Mouse (Mus musculus) midbrain, embryonic 15.5 days (tissue): ENCODE results near the gene Defb45. TPM values are rescaled to one million over a fixed set of nuclear protein-coding genes. Genes with fewer than 3 reads are reported as not detected.

Experiments used
- ATAC-seq: fragments of 200-750 bp; cut with Nextera tagmentation; replicated peaks from 2 replicates; pipeline ENCODE4 v1.8.0; 2017; ENCODE audit warnings: moderate TSS enrichment
- H3K27ac ChIP-seq: fragments of 300-500 bp; sonication (generic); 2 replicates; pipeline ENCODE4 v1.5.1; 2015; ENCODE audit warnings: mild to moderate bottlenecking, inconsistent platforms
- H3K27me3 ChIP-seq: fragments of 300-500 bp; sonication (generic); replicated peaks from 2 replicates; pipeline ENCODE4 v1.6.1; 2015; ENCODE audit warnings: inconsistent platforms
- H3K36me3 ChIP-seq: fragments of 300-500 bp; sonication (generic); replicated peaks from 2 replicates; pipeline ENCODE4 v1.6.1; 2015; ENCODE audit warnings: inconsistent platforms
- H3K4me1 ChIP-seq: fragments of 300-500 bp; sonication (generic); 2 replicates; pipeline ENCODE4 v1.6.1; 2015; ENCODE audit warnings: inconsistent platforms
- H3K4me2 ChIP-seq: fragments of 300-500 bp; sonication (generic); 2 replicates; pipeline ENCODE4 v1.6.1; 2015; ENCODE audit warnings: inconsistent platforms, mild to moderate bottlenecking, moderate library complexity
- H3K4me3 ChIP-seq: fragments of 300-500 bp; sonication (generic); 2 replicates; pipeline ENCODE4 v1.5.1; 2015; ENCODE audit warnings: mild to moderate bottlenecking, inconsistent platforms
- H3K9ac ChIP-seq: fragments of 300-500 bp; sonication (generic); 2 replicates; pipeline ENCODE4 v1.6.1; 2015; ENCODE audit warnings: mild to moderate bottlenecking, inconsistent platforms
- H3K9me3 ChIP-seq: fragments of 300-500 bp; sonication (generic); 2 replicates; pipeline ENCODE4 v1.6.1; 2016; ENCODE audit warnings: inconsistent platforms
- WGBS: fragments of 180-500 bp; shearing (Covaris S2); methylation state at CpG from one replicate; pipeline ENCODE4 v1.1.7; 2015; ENCODE audit warnings: mixed read lengths; 5-methylcytosine and 5-hydroxymethylcytosine counted together
- polyA plus RNA-seq: library from polyadenylated mRNA; unstranded; fragments of >200 nt; fragmentation: Nextera tagmentation; extraction: Ambion mirVana; gene quantifications from 2 replicates; pipeline ENCODE4 v1.2.1, GENCODE M21; 2015

Gene Defb45
- polyA plus RNA-seq, 1 experiment from 2014 or later = not detected

DNA sequence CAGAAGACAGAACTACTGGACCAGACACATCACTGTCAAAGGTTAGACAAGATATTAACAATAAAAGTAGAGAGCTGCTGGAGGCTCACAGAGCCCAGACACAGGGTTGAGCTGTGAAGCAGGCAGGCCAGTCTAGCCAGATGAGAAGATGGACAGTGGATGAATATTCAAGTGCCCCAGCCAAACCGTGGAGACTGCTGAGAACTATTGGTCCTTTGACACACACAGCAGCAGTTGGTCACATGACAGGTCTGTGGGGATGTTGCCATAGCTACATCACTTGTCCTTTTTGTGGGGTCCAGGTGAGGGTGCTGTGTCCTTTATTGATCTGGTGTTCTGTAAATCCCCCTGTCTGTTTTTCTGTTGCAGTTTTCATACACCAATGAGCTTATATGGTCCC lies 26.1 kb upstream of the Defb45 start:
- peak; percentile 77 for ATAC-seq
- 0% methylated on average over 1 of the region's 1 CpGs for WGBS
- peaks cover 33% of the 10 kb centered on the region for H3K27me3 ChIP-seq
- H3K4me2 ChIP-seq = no peak overlapping the region
- peaks cover 24% of the 10 kb centered on the region for H3K4me1 ChIP-seq
- no peak overlapping the region for H3K4me3 ChIP-seq
- H3K36me3 ChIP-seq = no peaks in the 10 kb centered on the region
- no peak overlapping the region for H3K9ac ChIP-seq
- no peak overlapping the region for H3K27ac ChIP-seq
- H3K9me3 ChIP-seq = no peaks in the 10 kb centered on the region

DNA sequence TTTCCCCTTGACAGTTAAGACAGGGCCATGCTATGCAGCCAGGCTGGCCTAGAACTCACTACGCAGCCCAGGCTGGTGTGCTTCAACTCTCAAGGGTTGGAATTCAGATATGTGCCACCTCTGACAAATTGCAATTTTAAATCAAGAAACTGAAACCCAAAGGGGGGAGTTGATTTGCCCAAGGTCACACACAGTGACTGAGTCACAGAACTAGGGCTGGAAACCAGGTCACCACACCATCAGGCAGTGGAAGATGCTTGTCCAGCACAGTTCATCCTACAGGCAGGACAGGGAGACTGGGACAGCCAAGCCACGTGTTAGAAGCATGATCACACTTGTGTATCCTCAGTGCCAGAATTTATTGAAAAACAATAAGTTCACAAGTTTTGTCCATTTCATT lies 25.4 kb upstream of the Defb45 start:
- WGBS = 83% methylated on average over 2 of the region's 2 CpGs
- Histone ChIP-seq H3K4me2 (no peak overlapping the region), H3K9ac (no peak overlapping the region), H3K4me1 (peaks cover 24% of the 10 kb centered on the region), H3K9me3 (no peaks in the 10 kb centered on the region), H3K4me3 (no peak overlapping the region), H3K27ac (no peak overlapping the region), H3K27me3 (peaks cover 32% of the 10 kb centered on the region), H3K36me3 (no peaks in the 10 kb centered on the region)
- no peak for ATAC-seq

DNA sequence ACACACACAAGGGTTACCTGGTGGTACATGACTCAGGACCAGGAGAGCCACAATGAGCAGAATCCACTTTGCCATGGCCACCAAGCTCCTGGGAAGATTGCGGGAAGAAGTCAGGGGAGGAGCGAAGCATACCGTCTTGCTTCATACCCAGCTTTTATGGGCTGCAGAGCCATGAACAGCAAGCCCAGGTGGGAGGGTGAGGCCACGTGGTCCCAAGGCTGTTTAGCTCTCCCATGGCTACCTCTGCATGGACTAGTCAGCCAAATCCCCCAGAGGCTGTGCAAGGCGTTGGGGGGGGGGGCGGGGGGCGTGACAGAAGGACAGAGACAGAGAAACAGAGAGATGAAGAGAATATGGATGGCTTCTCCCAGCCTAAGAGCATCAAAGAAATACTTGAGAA lies 23.8 kb upstream of the Defb45 start, which contains the start of gene Defb25:
Defb25 (minus strand) TSS at position 101 of the 400 bp plus-strand sequence.
- no peak for ATAC-seq
- no peak within 1 kb of the TSS for H3K4me3 ChIP-seq
- peaks cover 17% of the 10 kb centered on the region for H3K27me3 ChIP-seq
- no peaks in the 10 kb centered on the region for H3K9me3 ChIP-seq
- WGBS = 87% methylated on average over 7 of the region's 7 CpGs
- H3K4me1 ChIP-seq = peaks cover 24% of the 10 kb centered on the region
- H3K27ac ChIP-seq = no peak within 1 kb of the TSS
- no peak within 1 kb of the TSS for H3K9ac ChIP-seq
- H3K4me2 ChIP-seq = no peak within 1 kb of the TSS
- no peaks in the 10 kb centered on the region for H3K36me3 ChIP-seq

DNA sequence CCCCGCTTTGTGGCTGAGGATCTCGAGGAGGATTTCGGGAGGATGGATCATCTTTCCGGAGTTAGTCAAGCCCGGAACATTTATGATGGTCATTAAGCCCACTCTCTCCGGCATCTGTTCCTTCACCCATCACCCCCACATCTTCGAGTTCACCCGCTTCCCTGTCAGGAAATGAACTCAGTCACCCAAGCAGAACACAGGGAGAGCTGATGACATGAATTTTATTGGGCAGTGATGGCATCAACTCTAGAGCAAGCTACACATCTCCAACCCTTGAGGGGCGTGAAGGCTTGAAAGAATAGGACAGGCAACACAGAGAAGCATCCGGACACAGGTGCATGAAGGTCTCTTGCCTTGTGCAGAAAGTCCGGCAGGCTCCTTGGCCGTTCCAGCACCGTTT lies 23.0 kb upstream of the Defb45 start:
- H3K27ac ChIP-seq = no peak overlapping the region
- no peak for ATAC-seq
- H3K4me2 ChIP-seq = no peak overlapping the region
- H3K9ac ChIP-seq = no peak overlapping the region
- no peak overlapping the region for H3K4me3 ChIP-seq
- H3K9me3 ChIP-seq = no peaks in the 10 kb centered on the region
- H3K36me3 ChIP-seq = no peaks in the 10 kb centered on the region
- H3K4me1 ChIP-seq = peaks cover 21% of the 10 kb centered on the region
- H3K27me3 ChIP-seq = peaks cover 14% of the 10 kb centered on the region
- 93% methylated on average over 13 of the region's 13 CpGs for WGBS

DNA sequence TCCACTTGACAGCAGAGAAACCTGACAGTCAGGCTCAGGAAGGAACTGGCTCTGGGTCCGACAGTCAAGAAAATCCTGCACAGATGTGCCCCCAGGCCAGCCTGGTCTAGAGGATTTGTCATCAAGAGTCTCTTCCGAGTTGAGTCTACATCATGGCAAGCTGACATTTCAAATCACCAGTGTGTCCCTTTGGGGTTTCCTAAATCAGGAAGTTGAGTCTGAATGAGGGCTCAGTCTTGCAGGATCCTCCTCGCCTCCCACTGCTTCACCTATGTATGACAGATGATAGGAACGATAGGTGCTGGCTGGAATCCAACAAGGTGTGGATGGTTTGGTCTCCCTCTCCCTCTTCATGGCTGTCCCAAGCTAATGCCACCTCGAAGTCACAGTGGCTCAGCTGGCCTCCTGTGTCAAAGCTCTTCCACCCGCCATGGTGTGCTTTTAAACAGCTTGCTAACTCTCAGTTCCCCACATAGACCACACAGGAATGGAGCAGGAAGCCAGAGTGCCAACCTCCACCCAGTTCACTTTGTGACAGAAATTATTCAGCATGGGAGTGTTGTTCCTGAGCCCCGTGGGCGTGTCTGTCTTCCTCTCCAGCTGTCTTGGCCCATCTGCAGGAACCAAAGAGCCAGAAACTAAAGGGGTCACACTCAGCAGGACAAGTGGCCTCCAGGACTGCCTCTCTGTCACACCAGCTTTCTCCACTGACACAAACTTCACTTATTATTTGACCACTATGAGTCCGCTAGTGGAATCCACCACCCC lies 21.4 kb upstream of the Defb45 start:
- no peak for ATAC-seq
- no peak overlapping the region for H3K27ac ChIP-seq
- no peaks in the 10 kb centered on the region for H3K36me3 ChIP-seq
- H3K9ac ChIP-seq = no peak overlapping the region
- WGBS = 74% methylated on average over 9 of the region's 9 CpGs
- H3K4me1 ChIP-seq = peaks cover 5% of the 10 kb centered on the region; the same call in 1 of the 2 replicates
- no peaks in the 10 kb centered on the region for H3K27me3 ChIP-seq
- no peak overlapping the region for H3K4me2 ChIP-seq
- no peak overlapping the region for H3K4me3 ChIP-seq
- no peaks in the 10 kb centered on the region for H3K9me3 ChIP-seq

DNA sequence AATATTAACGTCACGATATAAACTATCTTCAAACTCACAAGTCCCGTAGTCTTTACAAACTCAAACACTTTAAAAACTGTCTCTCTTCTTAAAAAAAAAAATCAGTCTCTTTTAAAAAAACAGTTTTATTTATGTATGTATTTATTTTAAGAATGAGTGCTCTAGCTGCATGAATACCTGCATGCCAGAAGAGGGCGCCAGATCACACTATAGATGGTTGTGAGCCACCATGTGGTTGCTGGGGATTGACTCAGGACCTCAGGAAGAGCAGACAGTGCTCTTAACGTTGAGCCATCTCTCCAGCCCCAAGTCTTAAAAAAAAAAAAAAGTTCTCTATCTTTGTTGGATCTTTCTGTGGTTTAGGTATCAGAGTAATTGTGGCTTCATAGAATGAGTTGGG lies 18.2 kb upstream of the Defb45 start:
- Histone ChIP-seq H3K27ac (no peak overlapping the region), H3K4me3 (no peak overlapping the region), H3K36me3 (no peaks in the 10 kb centered on the region), H3K4me2 (no peak overlapping the region), H3K9me3 (no peaks in the 10 kb centered on the region), H3K27me3 (no peaks in the 10 kb centered on the region), H3K9ac (no peak overlapping the region), H3K4me1 (no peaks in the 10 kb centered on the region)
- WGBS = 59% methylated on average over 5 of the region's 5 CpGs
- ATAC-seq = no peak

DNA sequence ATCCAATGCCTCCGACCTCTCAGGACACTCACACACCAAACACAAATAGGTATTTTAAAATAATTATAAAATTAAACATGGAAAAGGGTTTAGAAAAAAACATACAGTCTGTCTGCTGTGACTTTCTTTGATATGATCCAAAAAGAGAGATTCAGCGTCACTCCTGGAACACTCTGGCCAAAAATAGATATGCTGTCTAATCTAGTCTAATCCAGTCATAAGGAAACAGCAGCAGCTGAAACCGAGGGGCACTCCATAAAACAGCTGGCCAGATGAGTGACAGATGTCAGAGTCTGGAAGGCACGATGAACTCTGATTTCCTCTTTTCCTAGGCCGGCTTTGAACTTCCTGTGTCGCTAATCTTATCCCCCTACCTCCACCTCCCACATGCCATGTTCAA lies 17.3 kb upstream of the Defb45 start:
- Histone ChIP-seq H3K27me3 (no peaks in the 10 kb centered on the region), H3K9ac (no peak overlapping the region), H3K9me3 (no peaks in the 10 kb centered on the region), H3K36me3 (no peaks in the 10 kb centered on the region), H3K4me2 (no peak overlapping the region), H3K27ac (no peak overlapping the region), H3K4me3 (no peak overlapping the region), H3K4me1 (no peaks in the 10 kb centered on the region)
- no peak for ATAC-seq
- 79% methylated on average over 6 of the region's 6 CpGs for WGBS

DNA sequence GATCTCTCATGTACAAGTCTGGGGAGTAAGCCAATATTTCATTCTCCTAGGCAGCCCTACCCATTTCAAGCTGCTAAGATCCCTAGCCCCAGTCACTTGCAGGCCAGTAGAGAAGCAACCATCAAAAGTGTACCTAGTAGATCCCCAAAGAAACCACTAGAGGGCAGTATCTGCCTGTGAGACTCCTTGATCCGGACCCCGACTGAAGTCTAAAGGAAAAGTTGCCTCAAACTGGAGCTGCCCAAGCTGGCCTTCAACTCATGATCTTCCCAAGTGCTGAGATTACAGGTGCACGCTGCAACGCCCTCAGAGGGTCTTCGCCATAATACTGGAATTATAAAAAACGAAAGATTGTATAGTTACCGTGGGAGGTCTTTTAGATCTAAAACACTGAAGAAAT lies 16.4 kb upstream of the Defb45 start:
- Histone ChIP-seq H3K9ac (no peak overlapping the region), H3K4me3 (no peak overlapping the region), H3K27me3 (no peaks in the 10 kb centered on the region), H3K36me3 (no peaks in the 10 kb centered on the region), H3K9me3 (no peaks in the 10 kb centered on the region), H3K4me1 (no peaks in the 10 kb centered on the region), H3K27ac (no peak overlapping the region), H3K4me2 (no peak overlapping the region)
- peak; percentile 78 for ATAC-seq
- WGBS = 10% methylated on average over 7 of the region's 7 CpGs

DNA sequence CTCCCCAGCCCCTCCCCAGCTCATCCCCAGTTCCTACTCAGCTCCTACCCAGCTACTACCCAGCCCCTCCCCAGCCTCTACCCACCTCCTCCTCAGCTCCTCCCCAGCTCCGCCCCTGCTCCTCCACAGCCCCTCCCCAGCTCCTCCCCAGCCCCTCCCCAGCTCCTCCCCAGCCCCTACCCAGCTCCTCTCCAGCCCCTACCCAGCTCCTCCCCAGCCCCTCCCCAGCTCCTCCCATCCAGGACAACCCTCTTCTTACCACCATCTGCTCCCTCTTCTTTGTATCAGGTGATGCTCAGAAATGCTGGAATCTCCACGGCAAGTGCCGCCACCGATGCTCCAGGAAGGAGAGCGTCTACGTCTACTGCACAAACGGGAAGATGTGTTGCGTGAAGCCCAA lies 13.0 kb upstream of the Defb45 start:
- H3K4me2 ChIP-seq = no peak overlapping the region
- 43% methylated on average over 8 of the region's 8 CpGs for WGBS
- H3K27me3 ChIP-seq = no peaks in the 10 kb centered on the region
- no peaks in the 10 kb centered on the region for H3K9me3 ChIP-seq
- no peak overlapping the region for H3K4me3 ChIP-seq
- H3K36me3 ChIP-seq = no peaks in the 10 kb centered on the region
- H3K4me1 ChIP-seq = no peaks in the 10 kb centered on the region
- no peak overlapping the region for H3K27ac ChIP-seq
- no peak for ATAC-seq
- no peak overlapping the region for H3K9ac ChIP-seq

DNA sequence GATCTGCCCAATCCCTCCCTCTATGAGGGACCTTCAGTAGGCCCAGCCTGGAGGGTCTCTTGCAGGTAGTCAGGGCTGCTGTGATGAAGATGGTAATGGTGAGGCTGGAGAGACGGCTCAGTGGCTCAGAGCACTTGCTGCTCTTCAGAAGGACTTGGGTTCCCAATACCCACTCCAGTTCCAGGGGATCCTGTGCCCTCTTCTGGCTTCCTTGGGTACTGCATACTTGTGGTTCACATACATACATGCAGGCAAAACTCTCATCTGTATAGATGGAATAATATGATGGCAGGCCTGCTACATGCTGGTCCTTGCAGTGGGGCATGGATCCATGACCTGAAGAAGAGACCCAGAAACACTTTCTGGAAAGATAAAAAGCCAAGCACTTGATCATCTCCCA lies 9.5 kb upstream of the Defb45 start:
- ATAC-seq = no peak
- Histone ChIP-seq H3K4me3 (no peak overlapping the region), H3K9me3 (no peaks in the 10 kb centered on the region), H3K4me1 (no peaks in the 10 kb centered on the region), H3K27me3 (no peaks in the 10 kb centered on the region), H3K36me3 (no peaks in the 10 kb centered on the region), H3K4me2 (no peak overlapping the region), H3K9ac (no peak overlapping the region), H3K27ac (no peak overlapping the region)
- 95% methylated on average over 1 of the region's 1 CpGs for WGBS

DNA sequence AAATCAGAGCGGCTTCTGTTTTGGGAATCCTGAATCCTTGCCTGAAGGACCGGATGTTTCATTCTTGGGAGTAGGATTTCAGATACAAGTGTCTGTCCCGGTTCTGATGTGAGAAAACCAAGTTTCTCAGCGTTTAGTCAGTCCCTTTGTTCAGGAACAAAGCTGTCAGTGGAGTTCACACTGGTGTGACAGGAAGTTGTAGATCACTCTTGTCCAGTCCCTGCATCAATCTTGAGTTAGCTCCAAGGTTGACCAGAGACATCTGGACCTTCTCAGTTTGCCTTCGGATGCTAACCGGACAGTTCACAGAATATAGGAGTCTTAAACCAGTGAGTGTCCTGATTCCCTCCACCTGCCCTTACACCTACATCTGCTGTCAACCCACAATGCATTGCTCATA lies 8.5 kb upstream of the Defb45 start:
- Histone ChIP-seq H3K27ac (no peak overlapping the region), H3K36me3 (no peaks in the 10 kb centered on the region), H3K9ac (no peak overlapping the region), H3K9me3 (no peaks in the 10 kb centered on the region), H3K4me1 (no peaks in the 10 kb centered on the region), H3K4me2 (no peak overlapping the region), H3K27me3 (no peaks in the 10 kb centered on the region), H3K4me3 (no peak overlapping the region)
- 75% methylated on average over 6 of the region's 6 CpGs for WGBS
- ATAC-seq = no peak

DNA sequence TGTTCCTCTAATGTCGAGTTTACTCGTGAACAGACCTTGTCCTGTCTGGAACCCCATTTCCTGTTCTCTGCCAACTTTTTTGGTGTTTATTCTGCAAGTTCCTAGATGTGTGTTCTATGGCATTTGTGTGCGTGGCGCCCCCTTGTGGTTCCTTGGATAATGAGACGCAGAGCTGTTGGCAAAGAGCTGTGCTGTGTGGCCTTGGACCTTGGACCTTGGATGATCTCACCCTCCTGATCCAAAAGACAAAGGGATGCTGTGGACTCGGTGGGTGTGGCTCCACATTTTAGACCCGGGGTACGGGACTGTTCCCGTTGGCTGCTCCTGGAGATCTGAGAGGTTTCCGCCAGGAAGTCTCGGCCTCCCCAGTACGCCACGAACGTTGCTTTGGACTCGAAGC lies 4.9 kb upstream of the Defb45 start, which contains the start of gene Defb36:
Defb36 (plus strand) TSS at position 271 of the 400 bp plus-strand sequence.
- ATAC-seq = no peak
- WGBS = 87% methylated on average over 15 of the region's 15 CpGs
- no peaks in the 10 kb centered on the region for H3K4me1 ChIP-seq

DNA sequence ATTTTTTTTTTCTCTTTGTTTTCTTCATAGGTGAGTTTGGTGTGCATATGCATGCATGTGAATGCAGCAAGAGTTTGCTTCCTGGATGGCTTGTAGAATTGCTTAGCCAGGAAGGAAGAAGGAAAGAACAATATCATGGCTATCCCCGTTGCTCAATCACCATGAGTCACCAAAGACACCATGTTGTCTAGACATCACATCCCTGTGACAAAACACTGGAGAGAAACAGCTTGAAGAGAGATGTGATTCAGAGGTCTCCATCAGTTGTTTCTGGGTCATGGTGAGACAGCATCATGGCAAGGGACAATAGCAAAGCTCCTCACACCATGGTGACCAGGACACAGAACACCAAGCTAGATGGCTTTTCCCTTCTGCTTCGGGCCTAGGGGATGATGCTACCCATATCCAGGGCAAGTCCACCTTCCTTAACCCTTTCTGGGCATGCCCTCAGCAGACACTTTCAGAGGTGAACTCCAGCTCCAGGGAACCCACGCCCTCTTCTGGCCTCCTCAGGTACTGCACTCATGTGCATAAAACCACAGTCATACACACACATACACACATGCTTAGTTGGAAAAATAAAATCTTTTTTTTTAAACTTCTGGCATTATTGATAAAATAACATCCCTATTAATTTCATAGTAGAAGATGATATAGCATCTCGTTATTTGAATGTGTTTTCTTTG lies 2.2 kb upstream of the Defb45 start:
- WGBS = 79% methylated on average over 4 of the region's 4 CpGs
- H3K4me2 ChIP-seq = no peak overlapping the region
- no peaks in the 10 kb centered on the region for H3K9me3 ChIP-seq
- H3K4me3 ChIP-seq = no peak overlapping the region
- no peak for ATAC-seq
- H3K9ac ChIP-seq = no peak overlapping the region
- no peaks in the 10 kb centered on the region for H3K36me3 ChIP-seq
- no peaks in the 10 kb centered on the region for H3K4me1 ChIP-seq
- no peaks in the 10 kb centered on the region for H3K27me3 ChIP-seq
- no peak overlapping the region for H3K27ac ChIP-seq

More for the DNA sequence above, 4.9 kb upstream of the Defb45 start, which contains the start of gene Defb36:
- Histone ChIP-seq H3K4me2 (no peak within 1 kb of the TSS), H3K9ac (no peak within 1 kb of the TSS), H3K27me3 (no peaks in the 10 kb centered on the region), H3K9me3 (no peaks in the 10 kb centered on the region), H3K4me3 (no peak within 1 kb of the TSS), H3K36me3 (no peaks in the 10 kb centered on the region), H3K27ac (no peak within 1 kb of the TSS)
